Mouse (Mus musculus) forebrain, embryonic 11.5 days (tissue): ENCODE data around the gene Mospd2. TPM values are rescaled to one million over a fixed set of nuclear protein-coding genes. Genes with fewer than 3 reads are reported as not detected.

Source experiments
- ATAC-seq: fragments of 200-750 bp; cut with Nextera tagmentation; replicated peaks from 2 replicates; pipeline ENCODE4 v1.8.0; 2017; ENCODE audit warnings: moderate TSS enrichment; ENCODE audit not compliant: low FRiP score
- DNase-seq: peaks from one replicate; pipeline ENCODE4 v3.0.0-alpha.2; 2017; ENCODE audit warnings: low spot score
- H3K27ac ChIP-seq: fragments of 300-500 bp; sonication (generic); 2 replicates; pipeline ENCODE4 v1.5.1; 2014; ENCODE audit warnings: low read depth, low read length
- H3K27me3 ChIP-seq: fragments of 300-500 bp; sonication (generic); 2 replicates; pipeline ENCODE4 v1.6.1; 2014; ENCODE audit warnings: mild to moderate bottlenecking, low read length, mixed read lengths; ENCODE audit not compliant: control insufficient read depth, insufficient read depth
- H3K36me3 ChIP-seq: fragments of 300-500 bp; sonication (generic); 2 replicates; pipeline ENCODE4 v1.6.1; 2014; ENCODE audit warnings: mild to moderate bottlenecking, low read length, moderate library complexity, mixed read lengths; ENCODE audit not compliant: control insufficient read depth, insufficient read depth
- H3K4me1 ChIP-seq: fragments of 300-500 bp; sonication (generic); replicated peaks from 2 replicates; pipeline ENCODE4 v1.6.1; 2014; ENCODE audit warnings: low read length, mixed read lengths; ENCODE audit not compliant: control insufficient read depth, insufficient read depth
- H3K4me2 ChIP-seq: fragments of 300-500 bp; sonication (generic); 2 replicates; pipeline ENCODE4 v1.6.1; 2014; ENCODE audit warnings: low read depth, mild to moderate bottlenecking, low read length, moderate library complexity, mixed read lengths; ENCODE audit not compliant: severe bottlenecking
- H3K4me3 ChIP-seq: fragments of 300-500 bp; sonication (generic); 2 replicates; pipeline ENCODE4 v1.5.1; 2014; ENCODE audit warnings: low read depth, low read length
- H3K9ac ChIP-seq: fragments of 300-500 bp; sonication (generic); 2 replicates; pipeline ENCODE4 v1.6.1; 2014; ENCODE audit warnings: low read length
- H3K9me3 ChIP-seq: fragments of 300-500 bp; sonication (generic); 2 replicates; pipeline ENCODE4 v1.6.1; 2016; ENCODE audit warnings: low read length, mixed read lengths; ENCODE audit not compliant: control insufficient read depth
- WGBS: fragments of 180-500 bp; shearing (Covaris S2); extraction: QIAGEN DNeasy Blood & Tissue Kit; methylation state at CpG from one replicate; pipeline ENCODE4 v1.1.7; 2014; 5-methylcytosine and 5-hydroxymethylcytosine counted together
- polyA plus RNA-seq: library from polyadenylated mRNA; unstranded; fragments of >200 nt; fragmentation: Nextera tagmentation; extraction: Ambion mirVana; gene quantifications from 2 replicates; pipeline ENCODE4 v1.2.1, GENCODE M21; 2014

The Mospd2 gene
- polyA plus RNA-seq, 1 experiment from 2014 or later: 17.0 TPM

DNA sequence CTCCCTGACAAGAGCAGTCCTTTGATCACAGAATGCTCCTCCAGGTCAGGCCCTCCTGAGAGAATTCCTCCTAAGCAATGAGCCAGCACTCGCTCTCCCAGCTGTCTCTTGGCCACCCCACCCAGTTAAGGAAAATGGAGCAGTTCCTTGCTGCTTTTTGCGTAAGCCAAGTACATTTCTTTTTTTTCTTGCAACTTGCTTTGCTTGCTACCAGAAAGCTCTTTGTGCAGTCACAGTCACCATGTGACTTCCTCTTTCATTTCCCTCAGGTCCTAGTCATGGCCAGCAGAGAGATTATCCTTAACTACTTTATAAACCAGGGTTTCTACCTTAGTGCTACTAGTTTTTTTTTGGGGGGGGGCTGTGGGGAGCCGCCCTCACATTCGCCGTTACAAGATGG is 38.6 kb downstream of the Mospd2 start:
- ATAC-seq: no peak
- Histone ChIP-seq H3K9ac (no peak overlapping the region), H3K4me3 (no peak overlapping the region), H3K9me3 (no peaks in the 10 kb centered on the region), H3K36me3 (no peaks in the 10 kb centered on the region), H3K4me1 (no peaks in the 10 kb centered on the region), H3K27ac (no peak overlapping the region), H3K4me2 (no peak overlapping the region), H3K27me3 (no peaks in the 10 kb centered on the region)
- no peak for DNase-seq
- WGBS: 97% methylated on average over 5 of the region's 5 CpGs

DNA sequence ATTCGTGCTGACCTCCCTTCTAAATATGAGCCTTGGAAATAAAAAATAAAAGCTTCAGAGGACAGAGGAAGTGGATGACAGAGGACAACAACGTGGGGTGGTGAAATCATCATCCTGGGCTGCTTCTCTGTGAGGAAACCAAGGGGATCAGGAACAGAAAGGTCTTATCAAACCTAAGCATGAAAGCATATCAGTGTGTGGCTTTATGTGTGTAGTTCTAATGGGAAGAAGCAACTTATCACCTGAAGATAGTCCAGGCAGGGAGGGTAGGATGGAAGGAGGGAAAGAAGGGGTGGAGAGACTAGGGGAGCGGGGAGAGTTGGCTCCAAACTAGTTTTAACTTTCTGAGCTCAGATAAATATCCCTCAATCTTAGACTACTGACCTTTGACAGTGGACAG is 67.2 kb downstream of the Mospd2 start:
- Histone ChIP-seq H3K36me3 (no peaks in the 10 kb centered on the region), H3K9ac (no peak overlapping the region), H3K9me3 (no peaks in the 10 kb centered on the region), H3K4me3 (no peak overlapping the region), H3K4me2 (no peak overlapping the region), H3K27ac (no peak overlapping the region), H3K4me1 (no peaks in the 10 kb centered on the region), H3K27me3 (no peaks in the 10 kb centered on the region; the same call in 1 of the 2 replicates)
- WGBS: 75% methylated on average over 3 of the region's 3 CpGs
- DNase-seq (no peak), ATAC-seq (no peak)

DNA sequence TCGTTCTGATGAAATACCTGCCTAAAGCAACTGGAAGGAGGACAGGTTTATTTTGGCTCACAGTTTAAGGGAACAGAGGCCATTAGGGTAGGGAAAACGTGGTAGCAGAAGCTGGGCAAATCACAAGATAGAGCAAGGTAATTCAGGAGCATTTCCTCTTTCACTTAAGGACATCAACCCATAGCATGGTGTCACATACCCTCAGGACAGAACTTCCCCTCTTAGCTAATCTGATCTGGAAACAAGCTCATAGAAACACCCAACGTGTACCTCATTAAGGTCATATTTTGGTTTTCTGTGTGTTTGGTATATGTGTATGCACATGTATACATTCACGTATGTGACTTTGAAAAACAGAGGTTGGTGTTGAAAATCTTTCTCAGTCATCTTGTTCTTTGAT is 68.0 kb downstream of the Mospd2 start:
- WGBS: 82% methylated on average over 4 of the region's 4 CpGs
- no peak overlapping the region for H3K4me2 ChIP-seq
- DNase-seq (no peak), ATAC-seq (no peak)
- no peaks in the 10 kb centered on the region for H3K4me1 ChIP-seq
- no peaks in the 10 kb centered on the region; the same call in 1 of the 2 replicates for H3K27me3 ChIP-seq
- H3K4me3 ChIP-seq: no peak overlapping the region
- H3K36me3 ChIP-seq: no peaks in the 10 kb centered on the region
- H3K9me3 ChIP-seq: no peaks in the 10 kb centered on the region
- H3K9ac ChIP-seq: no peak overlapping the region
- H3K27ac ChIP-seq: no peak overlapping the region

DNA sequence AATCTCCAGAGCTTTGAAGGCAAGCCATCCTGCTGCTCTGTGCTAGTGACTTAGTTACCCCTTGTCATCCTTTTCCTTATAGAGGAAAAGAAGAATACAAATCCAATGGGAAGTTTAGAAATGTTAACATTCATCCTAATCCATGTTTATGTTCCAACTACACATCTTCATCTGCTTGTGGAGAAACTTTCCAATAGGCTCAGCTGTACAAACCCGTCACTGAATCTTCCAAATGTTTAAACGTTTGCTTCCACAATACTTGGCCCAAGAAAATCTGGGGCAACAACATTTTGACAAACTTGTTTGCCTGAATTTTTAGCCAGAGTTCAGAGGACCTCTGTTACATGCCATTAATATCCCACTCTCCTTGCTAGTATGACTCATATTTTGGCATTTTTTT is 78.3 kb downstream of the Mospd2 start:
- ATAC-seq (no peak), DNase-seq (no peak)
- 77% methylated on average over 2 of the region's 2 CpGs for WGBS
- no peaks in the 10 kb centered on the region for H3K36me3 ChIP-seq
- no peaks in the 10 kb centered on the region for H3K9me3 ChIP-seq
- no peak overlapping the region for H3K4me2 ChIP-seq
- no peak overlapping the region for H3K9ac ChIP-seq
- H3K4me3 ChIP-seq: no peak overlapping the region
- H3K27me3 ChIP-seq: peaks cover 4% of the 10 kb centered on the region; the same call in 1 of the 2 replicates
- H3K27ac ChIP-seq: no peak overlapping the region
- H3K4me1 ChIP-seq: no peaks in the 10 kb centered on the region

DNA sequence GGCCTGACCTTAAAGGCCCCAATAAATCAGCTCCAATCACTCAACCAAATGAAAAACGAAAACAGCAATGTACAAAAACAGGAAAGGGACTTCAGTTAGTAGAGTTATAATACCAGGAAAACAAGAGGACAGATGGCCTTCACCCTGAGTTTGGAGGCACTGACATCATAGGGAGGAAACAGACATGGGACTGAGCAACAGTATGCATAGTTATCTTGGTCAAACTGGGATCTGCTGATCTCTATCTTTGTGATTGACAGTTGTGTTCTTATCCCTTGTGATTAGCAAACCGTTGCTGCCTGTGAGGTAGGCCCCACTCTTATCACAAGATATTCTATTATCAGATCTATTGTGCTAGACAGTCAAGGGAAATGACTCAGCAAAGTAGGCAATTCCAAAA is 80.4 kb downstream of the Mospd2 start:
- H3K27me3 ChIP-seq: peaks cover 4% of the 10 kb centered on the region; the same call in 1 of the 2 replicates
- no peak overlapping the region for H3K9ac ChIP-seq
- ATAC-seq (no peak), DNase-seq (no peak)
- no peaks in the 10 kb centered on the region for H3K9me3 ChIP-seq
- no peaks in the 10 kb centered on the region for H3K36me3 ChIP-seq
- H3K4me1 ChIP-seq: no peaks in the 10 kb centered on the region
- no peak overlapping the region for H3K27ac ChIP-seq
- 76% methylated on average over 2 of the region's 2 CpGs for WGBS
- no peak overlapping the region for H3K4me2 ChIP-seq
- H3K4me3 ChIP-seq: no peak overlapping the region

DNA sequence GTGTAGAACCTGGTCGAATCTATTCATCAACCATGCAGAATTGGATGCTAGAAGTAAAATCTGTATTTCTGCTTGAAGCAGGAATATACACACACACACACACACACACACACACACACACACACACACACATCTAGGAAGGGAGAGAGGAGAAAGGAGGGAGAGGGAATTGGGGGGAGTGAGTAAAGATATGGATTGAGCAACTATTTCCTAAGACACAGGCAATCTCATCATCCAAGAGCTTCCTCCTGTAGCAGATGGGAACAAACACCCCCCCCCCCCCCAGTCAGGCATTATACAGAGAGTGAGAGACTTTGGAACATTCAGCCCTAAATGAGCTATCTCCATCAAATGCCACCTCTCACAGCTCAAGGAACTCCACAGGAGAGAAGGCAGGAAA is 93.9 kb downstream of the Mospd2 start:
- H3K27ac ChIP-seq: no peak overlapping the region
- WGBS: 84% methylated on average over 1 of the region's 1 CpGs
- no peak for DNase-seq

More for the DNA sequence above, 93.9 kb downstream of the Mospd2 start:
- no peaks in the 10 kb centered on the region for H3K9me3 ChIP-seq
- no peaks in the 10 kb centered on the region for H3K27me3 ChIP-seq
- no peak overlapping the region for H3K9ac ChIP-seq
- no peaks in the 10 kb centered on the region for H3K4me1 ChIP-seq
- H3K4me2 ChIP-seq: no peak overlapping the region
- H3K36me3 ChIP-seq: no peaks in the 10 kb centered on the region
- ATAC-seq: no peak
- no peak overlapping the region for H3K4me3 ChIP-seq

Other genes starting within 250 kb of the Mospd2 start
- gene Fancb, start 217 bp upstream of the Mospd2 start, polyA plus RNA-seq: 11.5 and 11.8 TPM in 2 replicates
- gene Gm17604, start 24.5 kb upstream of the Mospd2 start, polyA plus RNA-seq: not detected in 2 replicates